In the genomic region with DNA sequence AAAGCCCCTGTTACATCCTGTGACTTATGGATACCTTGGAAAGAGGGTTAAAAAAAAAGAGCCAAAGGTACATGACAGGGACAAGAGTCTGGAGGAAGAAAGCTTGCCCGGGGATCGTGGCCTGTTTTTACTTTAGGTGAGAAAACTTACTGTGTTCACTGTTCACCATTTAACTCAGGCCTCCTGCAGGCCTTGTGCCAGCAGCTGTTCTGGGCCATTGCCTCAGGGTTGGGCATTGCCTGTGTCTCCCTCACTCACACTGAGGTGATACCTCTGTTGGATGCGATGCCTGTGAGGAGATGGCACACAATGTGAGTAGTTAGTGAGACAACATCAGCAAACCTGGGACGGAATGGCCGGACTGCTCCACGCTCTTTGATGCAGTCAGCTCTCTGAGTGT, we compare ENCODE assay signal across 9 mouse cellular contexts. TPM values are rescaled to one million over a fixed set of nuclear protein-coding genes. Genes with fewer than 3 reads are reported as not detected.
A peak's percentile ranks its signal among the peaks of the same experiment; 100 is the strongest.
DNase-seq lines count a peak whose midpoint lies in the region; ATAC-seq and TF ChIP-seq lines count a peak whose summit lies in the region.
"Had no signal": no experiment of that assay in that cellular context is flagged by ENCODE, and none has a peak within 500 bp of the region (broad histone marks: within the 10 kb centered on the region; RNA-seq: fewer than 3 reads in every experiment).

No protein-coding gene starts in this region.

- H3K9ac ChIP-seq in heart, embryonic 13.5 days = peak overlapping the region; percentile 89
- H3K9ac ChIP-seq in forebrain, embryonic 13.5 days = peak overlapping the region; percentile 89; the same call in 1 of the 2 replicates
- H3K9ac ChIP-seq in kidney, postnatal 0 days (ENCODE audit: low read depth, low read length) = peak overlapping the region; percentile 87; the same call in 1 of the 2 replicates

- TF ChIP-seq CTCF in kidney, postnatal 0 days (IDR thresholded peaks at IDR 0.05; ENCODE audit: low read depth) = no peak

- peaks cover 23% of the 10 kb centered on the region for H3K36me3 ChIP-seq in heart, embryonic 13.5 days
- peaks cover 23% of the 10 kb centered on the region for H3K36me3 ChIP-seq in forebrain, embryonic 13.5 days (ENCODE audit: poor library complexity, severe bottlenecking)
- H3K36me3 ChIP-seq in kidney, postnatal 0 days (ENCODE audit: insufficient read depth, low read length) = peaks cover 19% of the 10 kb centered on the region
- peaks cover 5% of the 10 kb centered on the region for H3K36me3 ChIP-seq in myocyte (ENCODE audit: control insufficient read depth, insufficient read depth)

- WGBS in heart, embryonic 13.5 days = 89% methylated on average over 6 of the region's 6 CpGs
- 95% methylated on average over 6 of the region's 6 CpGs for WGBS in forebrain, embryonic 13.5 days
- 93% methylated on average over 6 of the region's 6 CpGs for WGBS in kidney, postnatal 0 days

- H3K9me3 ChIP-seq in heart, embryonic 13.5 days = no peaks in the 10 kb centered on the region
- no peaks in the 10 kb centered on the region for H3K9me3 ChIP-seq in forebrain, embryonic 13.5 days (replicated peaks)
- H3K9me3 ChIP-seq in kidney, postnatal 0 days (replicated peaks; ENCODE audit: low read length) = no peaks in the 10 kb centered on the region

- peaks cover 11% of the 10 kb centered on the region; the same call in 1 of the 2 replicates for H3K27me3 ChIP-seq in heart, embryonic 13.5 days (replicated peaks)
- H3K27me3 ChIP-seq in forebrain, embryonic 13.5 days = 0 out of 2 replicates have a peak, but pooled peaks cover 10% of the 10 kb centered on the region
- no peaks in the 10 kb centered on the region for H3K27me3 ChIP-seq in kidney, postnatal 0 days (ENCODE audit: insufficient read depth, low read length)
- H3K27me3 ChIP-seq in myocyte (ENCODE audit: control insufficient read depth, insufficient read depth, insufficient read length) = peaks cover 7% of the 10 kb centered on the region

- H3K27ac ChIP-seq in heart, embryonic 13.5 days (replicated peaks) = no peak overlapping the region
- H3K27ac ChIP-seq in forebrain, embryonic 13.5 days = no peak overlapping the region
- H3K27ac ChIP-seq in kidney, postnatal 0 days = no peak overlapping the region

- intact Hi-C loops in heart, postnatal 25 days (cut with DNase I) = no loop called here

- ATAC-seq in heart, embryonic 13.5 days (ENCODE audit: extremely low read depth, insufficient number of reproducible peaks, low FRiP score, low TSS enrichment) = no peak
- no peak for ATAC-seq in forebrain, embryonic 13.5 days
- no peak for ATAC-seq in kidney, postnatal 0 days (replicated peaks; ENCODE audit: low FRiP score, low read depth)
- ATAC-seq in frontal cortex, adult (ENCODE audit: low TSS enrichment) = no peak

- TF ChIP-seq POLR2A in myocyte (IDR thresholded peaks at IDR 0.05; ENCODE audit: insufficient read length, low read depth) = no peak

- H3K4me2 ChIP-seq in heart, embryonic 13.5 days = peak overlapping the region; percentile 95
- peak overlapping the region; percentile 91 for H3K4me2 ChIP-seq in forebrain, embryonic 13.5 days
- H3K4me2 ChIP-seq in kidney, postnatal 0 days (ENCODE audit: low read length) = peak overlapping the region; percentile 75
- peak overlapping the region; percentile 87 for H3K4me2 ChIP-seq in myocyte (ENCODE audit: low read depth)

- H3K4me1 ChIP-seq in heart, embryonic 13.5 days = peaks cover 20% of the 10 kb centered on the region
- H3K4me1 ChIP-seq in forebrain, embryonic 13.5 days = peaks cover 15% of the 10 kb centered on the region
- peaks cover 8% of the 10 kb centered on the region for H3K4me1 ChIP-seq in kidney, postnatal 0 days (replicated peaks; ENCODE audit: insufficient read depth, low read length)

- H3K4me3 ChIP-seq in heart, embryonic 13.5 days = peak overlapping the region; percentile 92
- H3K4me3 ChIP-seq in forebrain, embryonic 13.5 days = peak overlapping the region; percentile 83
- H3K4me3 ChIP-seq in kidney, postnatal 0 days (replicated peaks; ENCODE audit: low read depth, low read length) = peak overlapping the region; percentile 97; the same call in 1 of the 2 replicates
- H3K4me3 ChIP-seq in myocyte = no peak overlapping the region

- H3ac ChIP-seq in myocyte (ENCODE audit: control insufficient read depth, insufficient read length) = no peak overlapping the region

- peaks cover 25% of the 10 kb centered on the region for H3K79me2 ChIP-seq in myocyte (ENCODE audit: control insufficient read depth, insufficient read depth)

- DNase-seq in heart, postnatal 25 days (ENCODE audit: low spot score) = no peak
- DNase-seq in kidney, postnatal 0 days (ENCODE audit: low spot score) = no peak
- no peak for DNase-seq in cerebellum, adult 18-20 months
- DNase-seq in spleen, postnatal 14 days (ENCODE audit: low spot score in 2 of 2) = no peak

TF ChIP-seq in myocyte, 11 proteins besides CTCF, POLR2A, EP300 and RAD21:
- TF ChIP-seq CEBPB (IDR thresholded peaks at IDR 0.05; ENCODE audit: insufficient read depth, poor library complexity, severe bottlenecking) = no peak

RNA-seq across cellular contexts. Expression of a gene that starts 1.4 kb away (rescaled TPM):
- 20.5 and 20.7 TPM in 2 replicates for polyA plus RNA-seq in heart, embryonic 13.5 days (2015; fragmentation: Nextera tagmentation; extraction: Ambion mirVana)
- 10 to 100 TPM; 21.3 to 21.6 TPM for total RNA-seq in heart, postnatal 25 days (2021)
- polyA plus RNA-seq in forebrain, embryonic 13.5 days (2015; fragmentation: Nextera tagmentation; extraction: Ambion mirVana) = 36.1 and 40.3 TPM in 2 replicates
- polyA plus RNA-seq in kidney, postnatal 0 days (2015; fragmentation: Nextera tagmentation; extraction: Ambion mirVana) = 26.2 and 28.5 TPM in 2 replicates
- 26.3 TPM for polyA plus RNA-seq in myocyte (2012; fragmentation: generic; extraction: Trizol)

RNA-seq across cellular contexts. Expression of a gene that starts 47.6 kb away (rescaled TPM):
- 0.88 and 2.8 TPM in 2 replicates for polyA plus RNA-seq in heart, embryonic 13.5 days (2015; fragmentation: Nextera tagmentation; extraction: Ambion mirVana)
- total RNA-seq in heart, postnatal 25 days (2021) = 1 to 10 TPM; 7.4 to 9.4 TPM
- 0.21 TPM in 1 of 2 replicates, not detected in the other for polyA plus RNA-seq in forebrain, embryonic 13.5 days (2015; fragmentation: Nextera tagmentation; extraction: Ambion mirVana)
- polyA plus RNA-seq in kidney, postnatal 0 days (2015; fragmentation: Nextera tagmentation; extraction: Ambion mirVana) = 15.8 and 22.8 TPM in 2 replicates
- 0.70 TPM for polyA plus RNA-seq in myocyte (2012; fragmentation: generic; extraction: Trizol)

RNA-seq across cellular contexts. Expression of a gene that starts 54.0 kb away (rescaled TPM):
- 0.08 and 0.69 TPM in 2 replicates for polyA plus RNA-seq in heart, embryonic 13.5 days (2015; fragmentation: Nextera tagmentation; extraction: Ambion mirVana)
- not detected for total RNA-seq in heart, postnatal 25 days (2021)
- polyA plus RNA-seq in forebrain, embryonic 13.5 days (2015; fragmentation: Nextera tagmentation; extraction: Ambion mirVana) = 0.06 TPM in 1 of 2 replicates, not detected in the other
- 0.20 and 0.24 TPM in 2 replicates for polyA plus RNA-seq in kidney, postnatal 0 days (2015; fragmentation: Nextera tagmentation; extraction: Ambion mirVana)
- 0.04 TPM for polyA plus RNA-seq in myocyte (2012; fragmentation: generic; extraction: Trizol)
- polyA plus RNA-seq: brain, embryonic 14.5 days had no signal
